Mouse (Mus musculus) liver, postnatal 0 days (tissue): ENCODE results near the gene Sae1. TPM values are rescaled to one million over a fixed set of nuclear protein-coding genes. Genes with fewer than 3 reads are reported as not detected.
"Not testable (repeated sequence)": the region's sequence is repeated elsewhere in the genome, so short reads cannot be mapped to it uniquely, and the experiment has no call there.

Source experiments
- ATAC-seq: fragments of 200-750 bp; cut with Nextera tagmentation; 2 replicates; pipeline ENCODE4 v1.8.0; 2017; ENCODE audit warnings: mild to moderate bottlenecking, moderate library complexity
- DNase-seq: peaks from one replicate; pipeline ENCODE4 v3.0.0-alpha.2; 2016
- H3K27ac ChIP-seq: fragments of 300-500 bp; sonication (generic); 2 replicates; pipeline ENCODE4 v1.5.1; 2014; ENCODE audit warnings: antibody characterized with exemption, moderate library complexity, mild to moderate bottlenecking, low read depth
- H3K27me3 ChIP-seq: fragments of 300-500 bp; sonication (generic); 2 replicates; pipeline ENCODE4 v1.6.1; 2014; ENCODE audit warnings: low read length, control low read depth, mixed read lengths; ENCODE audit not compliant: insufficient read depth
- H3K36me3 ChIP-seq: fragments of 300-500 bp; sonication (generic); replicated peaks from 2 replicates; pipeline ENCODE4 v1.6.1; 2014; ENCODE audit warnings: mild to moderate bottlenecking, control low read depth, low read length, moderate library complexity, mixed read lengths; ENCODE audit not compliant: insufficient read depth
- H3K4me1 ChIP-seq: fragments of 300-500 bp; sonication (generic); 2 replicates; pipeline ENCODE4 v1.6.1; 2014; ENCODE audit warnings: antibody characterized with exemption, mild to moderate bottlenecking, control low read depth; ENCODE audit not compliant: insufficient read depth
- H3K4me2 ChIP-seq: fragments of 300-500 bp; sonication (generic); 2 replicates; pipeline ENCODE4 v1.6.1; 2014; ENCODE audit warnings: low read depth, mild to moderate bottlenecking, low read length, moderate library complexity, mixed read lengths
- H3K4me3 ChIP-seq: fragments of 300-500 bp; sonication (generic); 2 replicates; pipeline ENCODE4 v1.5.1; 2014; ENCODE audit warnings: low read depth, low read length
- H3K9ac ChIP-seq: fragments of 300-500 bp; sonication (generic); replicated peaks from 2 replicates; pipeline ENCODE4 v1.6.1; 2014; ENCODE audit warnings: mild to moderate bottlenecking, moderate library complexity
- H3K9me3 ChIP-seq: fragments of 300-500 bp; sonication (generic); 2 replicates; pipeline ENCODE4 v1.6.1; 2016; ENCODE audit warnings: mild to moderate bottlenecking, control low read depth, low read length, mixed read lengths
- CTCF ChIP-seq: sonication (generic); IDR thresholded peaks from 2 replicates; pipeline ENCODE4 v1.5.1; 2016; ENCODE audit warnings: antibody characterized with exemption, low read depth
- EP300 ChIP-seq: IDR thresholded peaks from 2 replicates; pipeline ENCODE4 v1.6.1; 2016; ENCODE audit warnings: antibody characterized with exemption, low read depth, mild to moderate bottlenecking
- WGBS: fragments of 180-500 bp; shearing (Covaris S2); extraction: QIAGEN DNeasy Blood & Tissue Kit; methylation state at CpG from one replicate; pipeline ENCODE4 v1.1.7; 2014; ENCODE audit not compliant: insufficient replicate concordance; 5-methylcytosine and 5-hydroxymethylcytosine counted together
- polyA plus RNA-seq: library from polyadenylated mRNA; unstranded; fragments of >200 nt; fragmentation: Nextera tagmentation; extraction: Ambion mirVana; gene quantifications from 2 replicates; pipeline ENCODE4 v1.2.1, GENCODE M21; 2015

Gene Sae1
- polyA plus RNA-seq, 1 experiment from 2014 or later, result 51.9 TPM

GRCm38 (mm10) chr7:16309318-16310019 lies 78.1 kb downstream of the Sae1 start:
- peak overlapping the region; percentile 100 for H3K4me2 ChIP-seq
- no peaks in the 10 kb centered on the region for H3K36me3 ChIP-seq
- H3K9ac ChIP-seq, result peak overlapping the region; percentile 95
- no peak for TF ChIP-seq CTCF
- TF ChIP-seq EP300, result no peak; the same call in 1 of the 2 replicates
- peak overlapping the region; percentile 99 for H3K27ac ChIP-seq
- DNase-seq (peak; percentile 93), ATAC-seq (peak; percentile 63)
- peaks cover 44% of the 10 kb centered on the region for H3K4me1 ChIP-seq
- peaks cover 2% of the 10 kb centered on the region; the same call in 1 of the 2 replicates for H3K27me3 ChIP-seq
- peak overlapping the region; percentile 81 for H3K4me3 ChIP-seq
- under 1% methylated on average over 53 of the region's 61 CpGs for WGBS
- H3K9me3 ChIP-seq, result no peaks in the 10 kb centered on the region

- Histone ChIP-seq H3K27ac (peak overlapping the region; percentile 99), H3K4me3 (peak overlapping the region; percentile 81), H3K36me3 (no peaks in the 10 kb centered on the region), H3K9ac (peak overlapping the region; percentile 95), H3K9me3 (no peaks in the 10 kb centered on the region), H3K4me1 (peaks cover 39% of the 10 kb centered on the region), H3K27me3 (peaks cover 2% of the 10 kb centered on the region; the same call in 1 of the 2 replicates), H3K4me2 (peak overlapping the region; percentile 100)
- DNase-seq, result peak; percentile 51
- TF ChIP-seq CTCF, result no peak
- no peak for TF ChIP-seq EP300
- ATAC-seq, result peak; percentile 1
- 27% methylated on average over 16 of the region's 16 CpGs for WGBS
Measured at GRCm38 (mm10) chr7:16308555-16309317, 78.9 kb downstream of the Sae1 start.

DNA sequence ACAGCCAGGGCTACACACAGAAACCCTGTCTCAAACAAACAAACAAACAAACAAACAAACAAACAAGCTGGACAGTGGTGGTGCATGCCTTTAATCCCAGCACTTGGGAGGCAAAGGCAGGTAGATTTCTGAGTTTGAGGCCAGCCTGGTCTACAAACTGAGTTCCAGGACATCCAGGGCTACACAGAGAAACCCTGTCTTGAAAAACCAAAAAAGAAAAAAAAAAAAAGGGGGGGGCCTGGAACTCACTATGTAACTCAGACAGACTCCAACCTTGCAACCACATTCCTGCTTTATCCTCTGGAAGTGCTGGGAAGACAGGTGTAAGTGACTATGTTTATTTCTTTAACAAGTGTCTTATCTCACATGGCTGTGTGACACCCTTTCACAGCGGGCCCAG lies 79.5 kb downstream of the Sae1 start, which contains the start of gene Bbc3:
Gene Bbc3 (plus strand): TSS at position 301 of the 400 bp plus-strand sequence.
- Histone ChIP-seq H3K4me1 (peaks cover 34% of the 10 kb centered on the region), H3K4me2 (peak within 1 kb of the TSS; percentile 100), H3K4me3 (peak within 1 kb of the TSS; percentile 81), H3K9ac (peak within 1 kb of the TSS; percentile 95), H3K27ac (peak within 1 kb of the TSS; percentile 99)
- H3K36me3 ChIP-seq, ATAC-seq, H3K9me3 ChIP-seq, H3K27me3 ChIP-seq, DNase-seq: not testable (repeated sequence)
- 31% methylated on average over 1 of the region's 1 CpGs for WGBS

DNA sequence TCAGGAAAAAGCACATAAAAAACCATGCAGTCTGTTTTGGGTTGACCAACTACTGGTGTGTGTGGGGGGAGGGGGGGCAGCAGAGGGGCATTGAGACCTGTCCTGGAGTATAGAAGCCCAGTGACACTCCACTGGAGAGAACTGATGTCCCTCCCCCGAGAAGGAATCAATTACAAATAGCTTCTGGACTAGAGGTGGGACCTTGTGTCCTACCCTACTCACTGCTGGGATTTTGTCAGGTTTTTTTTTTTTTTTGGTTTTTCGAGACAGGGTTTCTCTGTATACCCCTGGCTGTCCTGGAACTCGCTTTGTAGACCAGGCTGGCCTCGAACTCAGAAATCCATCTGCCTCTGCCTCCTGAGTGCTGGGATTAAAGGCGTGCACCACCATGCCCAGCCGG lies 80.5 kb downstream of the Sae1 start:
- H3K9ac ChIP-seq, H3K4me2 ChIP-seq, ATAC-seq, H3K36me3 ChIP-seq, H3K4me3 ChIP-seq, H3K27ac ChIP-seq, H3K9me3 ChIP-seq, DNase-seq, H3K27me3 ChIP-seq: not testable (repeated sequence)
- peaks cover 25% of the 10 kb centered on the region for H3K4me1 ChIP-seq
- 69% methylated on average over 6 of the region's 6 CpGs for WGBS

DNA sequence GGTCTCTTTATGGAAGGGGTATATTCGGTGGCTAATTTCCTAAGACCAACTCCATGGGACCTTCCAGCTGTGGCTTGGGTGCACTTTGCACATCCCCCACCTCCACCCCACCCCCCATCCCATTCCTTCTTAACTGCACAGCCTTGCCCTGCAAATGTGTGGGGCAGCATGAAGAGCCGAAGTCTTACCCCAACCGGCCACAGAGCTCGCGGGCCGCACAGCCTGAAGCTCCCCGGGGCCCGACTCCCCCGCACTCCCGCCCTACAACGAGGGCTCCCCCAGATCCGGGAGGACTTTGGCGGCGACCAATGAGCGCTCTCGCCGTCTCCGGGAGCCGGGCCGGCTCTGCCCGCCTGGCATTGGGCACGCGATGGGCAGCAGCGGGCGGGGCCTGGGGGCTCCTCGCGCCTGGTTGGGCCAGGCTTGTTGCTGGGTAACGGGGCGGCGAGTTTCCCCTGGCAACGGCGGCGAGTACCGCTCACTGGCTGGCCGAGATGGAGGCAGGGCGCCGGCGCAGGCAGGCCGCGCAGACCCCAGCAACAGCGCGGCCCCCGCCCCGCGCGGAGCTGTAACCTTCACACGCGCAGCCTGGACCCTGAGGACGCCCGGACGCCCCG lies 88.1 kb downstream of the Sae1 start:
- Histone ChIP-seq H3K4me3 (peak overlapping the region; percentile 4; the same call in 1 of the 2 replicates), H3K4me2 (peak overlapping the region; percentile 54), H3K9ac (no peak overlapping the region), H3K9me3 (no peaks in the 10 kb centered on the region), H3K4me1 (peaks cover 22% of the 10 kb centered on the region), H3K27me3 (peaks cover 14% of the 10 kb centered on the region), H3K27ac (no peak overlapping the region), H3K36me3 (no peaks in the 10 kb centered on the region)
- 5% methylated on average over 52 of the region's 52 CpGs for whole genome bisulfite sequencing
- no peak for TF ChIP-seq CTCF
- no peak for TF ChIP-seq EP300
- DNase-seq (peak; percentile 76), ATAC-seq (no peak)

DNA sequence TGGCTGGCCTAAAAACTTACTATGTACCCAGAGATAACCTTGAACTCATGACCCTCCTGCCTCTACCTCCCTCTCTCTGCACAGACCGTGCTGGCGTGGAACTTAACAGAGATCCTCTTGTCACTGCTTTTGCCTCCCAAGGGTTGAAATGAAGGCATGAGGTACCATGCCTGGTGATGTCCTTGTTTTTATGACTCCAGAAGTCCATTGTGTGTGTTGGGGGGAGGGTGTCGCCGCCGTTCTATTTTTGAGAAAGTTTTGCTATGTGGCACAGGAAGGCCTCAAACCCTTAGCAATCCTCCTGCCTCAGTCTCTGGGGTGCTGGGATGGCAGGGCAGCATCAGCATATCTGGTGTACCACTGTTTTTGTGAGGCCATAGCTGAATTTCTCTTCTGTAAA lies 88.7 kb downstream of the Sae1 start:
- no peak overlapping the region for H3K4me2 ChIP-seq
- no peak overlapping the region for H3K27ac ChIP-seq
- H3K27me3 ChIP-seq, result peaks cover 14% of the 10 kb centered on the region
- no peak overlapping the region for H3K9ac ChIP-seq
- TF ChIP-seq EP300 (no peak), CTCF (no peak)
- DNase-seq, result no peak
- H3K4me1 ChIP-seq, result peaks cover 22% of the 10 kb centered on the region
- no peak for ATAC-seq
- no peaks in the 10 kb centered on the region for H3K9me3 ChIP-seq
- no peaks in the 10 kb centered on the region for H3K36me3 ChIP-seq
- H3K4me3 ChIP-seq, result no peak overlapping the region
- WGBS, result 73% methylated on average over 5 of the region's 5 CpGs
